Mouse (Mus musculus): ENCODE measurements around the gene Fli1.

Gene Fli1

GRCm38 (mm10) chr9:32450161-32450560 lies 92.5 kb downstream of the Fli1 start:
- DNase-seq: no peak

GRCm38 (mm10) chr9:32448766-32449165 lies 93.9 kb downstream of the Fli1 start:
- peak; percentile 42 to 49 for DNase-seq

- DNase-seq: no peak
These were observed 96.9 kb downstream of the Fli1 start for GRCm38 (mm10) chr9:32445789-32446188.

- no peak for DNase-seq
These were observed 98.0 kb downstream of the Fli1 start for GRCm38 (mm10) chr9:32444453-32445201.

GRCm38 (mm10) chr9:32443817-32444216 lies 98.8 kb downstream of the Fli1 start:
- no peak for DNase-seq

GRCm38 (mm10) chr9:32443115-32443514 lies 99.5 kb downstream of the Fli1 start:
- DNase-seq: no peak

GRCm38 (mm10) chr9:32434241-32435213 lies 108.1 kb downstream of the Fli1 start:
- peak; percentile 25 to 36 for DNase-seq

- DNase-seq: no peak
These were observed 111.6 kb downstream of the Fli1 start for GRCm38 (mm10) chr9:32431061-32431460.

- no peak for DNase-seq
These were observed 117.3 kb downstream of the Fli1 start for GRCm38 (mm10) chr9:32425321-32425720.

- no peak for DNase-seq
These were observed 122.0 kb downstream of the Fli1 start for GRCm38 (mm10) chr9:32420711-32421110.

- DNase-seq: no peak
These were observed 125.1 kb downstream of the Fli1 start for GRCm38 (mm10) chr9:32417466-32418116.

GRCm38 (mm10) chr9:32415952-32416351 lies 126.7 kb downstream of the Fli1 start:
- no peak for DNase-seq

- no peak for DNase-seq
These were observed 127.7 kb downstream of the Fli1 start for GRCm38 (mm10) chr9:32414956-32415355.

- no peak for DNase-seq
These were observed 129.7 kb downstream of the Fli1 start for GRCm38 (mm10) chr9:32412836-32413580.

GRCm38 (mm10) chr9:32411507-32411906 lies 131.2 kb downstream of the Fli1 start:
- DNase-seq: no peak

- no peak for DNase-seq
These were observed 132.0 kb downstream of the Fli1 start for GRCm38 (mm10) chr9:32410671-32411070.

GRCm38 (mm10) chr9:32409060-32409961 lies 133.3 kb downstream of the Fli1 start:
- DNase-seq: peak in 1 of 2 experiments; percentile 16

GRCm38 (mm10) chr9:32408730-32409059 lies 134.0 kb downstream of the Fli1 start:
- DNase-seq: no peak

GRCm38 (mm10) chr9:32405191-32405925 lies 137.3 kb downstream of the Fli1 start:
- peak; percentile 61 to 72 for DNase-seq

GRCm38 (mm10) chr9:32400662-32401161 lies 141.9 kb downstream of the Fli1 start:
- DNase-seq: no peak
